Mouse (Mus musculus): Measurements from ENCODE around the gene Gm14403. TPM values are rescaled to one million over a fixed set of nuclear protein-coding genes. Genes with fewer than 3 reads are reported as not detected.

Gene Gm14403
- 1 to 10 TPM; 2.2 to 2.6 TPM for total RNA-seq (2023)

GRCm38 (mm10) chr2:177498067-177498466 lies at the start of gene Gm14403:
Gene Gm14403 (plus strand): TSS chr2:177498215.

GRCm38 (mm10) chr2:177464676-177465075 lies 33.3 kb upstream of the Gm14403 start, which contains the start of gene Zfp970:
Gene Zfp970 (plus strand): TSS chr2:177464733.

Other genes with a start within 250 kb of the Gm14403 start
- gene Gm14409, start 231.2 kb upstream of the Gm14403 start, total RNA-seq (2023), result not detected
- not detected for gene Gm14412, start 173.9 kb upstream of the Gm14403 start, total RNA-seq (2023)
- gene Gm14418, start 99.9 kb upstream of the Gm14403 start, total RNA-seq (2023), result under 1 TPM; 0.27 to 0.29 TPM
- 1 to 10 TPM; 1.8 to 2.4 TPM for gene Zfp970, start 33.5 kb upstream of the Gm14403 start, total RNA-seq (2023)
- not detected for gene Gm14406, start 80.0 kb downstream of the Gm14403 start, total RNA-seq (2023)

Measured in neutrophil, adult 59 days (primary cell).